Mouse (Mus musculus): Measurements from ENCODE around the gene Cyp2j9.
"Not testable (repeated sequence)": the region's sequence is repeated elsewhere in the genome, so short reads cannot be mapped to it uniquely, and the experiment has no call there.

Cyp2j9 gene

GRCm38 (mm10) chr4:96590911-96591790 is at the start of gene Cyp2j9:
Gene Cyp2j9 (minus strand): TSS chr4:96591578.
- peak; percentile 78 to 83 for DNase-seq

DNA sequence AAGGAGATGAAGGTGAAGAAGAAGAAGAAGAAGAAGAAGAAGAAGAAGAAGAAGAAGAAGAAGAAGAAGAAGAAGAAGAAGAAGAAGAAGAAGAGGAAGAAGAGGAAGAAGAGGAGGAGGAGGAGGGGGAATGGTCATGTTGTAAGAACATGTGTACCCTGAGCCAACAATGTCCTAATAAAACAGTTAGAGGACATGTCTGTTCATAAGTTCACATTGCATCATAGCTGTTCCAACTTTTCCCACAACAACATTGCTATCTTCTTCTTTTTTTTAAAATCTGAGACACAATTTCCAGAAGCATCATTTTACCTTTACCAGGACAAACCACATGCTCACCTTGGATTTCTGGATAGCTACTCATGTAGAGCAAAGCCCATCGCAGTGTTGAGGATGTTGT is 44.1 kb upstream of the Cyp2j9 start:
- no peak for DNase-seq

- DNase-seq = no peak
Observed at GRCm38 (mm10) chr4:96622474-96622873, 31.1 kb upstream of the Cyp2j9 start.

GRCm38 (mm10) chr4:96591791-96592150 is 393 bp upstream of the Cyp2j9 start:
- peak in 1 of 2 experiments; percentile 73 for DNase-seq

GRCm38 (mm10) chr4:96581425-96582088 is 9.8 kb downstream of the Cyp2j9 start:
- DNase-seq = no peak

GRCm38 (mm10) chr4:96580351-96580750 is 11.0 kb downstream of the Cyp2j9 start:
- DNase-seq = not testable (repeated sequence)

DNA sequence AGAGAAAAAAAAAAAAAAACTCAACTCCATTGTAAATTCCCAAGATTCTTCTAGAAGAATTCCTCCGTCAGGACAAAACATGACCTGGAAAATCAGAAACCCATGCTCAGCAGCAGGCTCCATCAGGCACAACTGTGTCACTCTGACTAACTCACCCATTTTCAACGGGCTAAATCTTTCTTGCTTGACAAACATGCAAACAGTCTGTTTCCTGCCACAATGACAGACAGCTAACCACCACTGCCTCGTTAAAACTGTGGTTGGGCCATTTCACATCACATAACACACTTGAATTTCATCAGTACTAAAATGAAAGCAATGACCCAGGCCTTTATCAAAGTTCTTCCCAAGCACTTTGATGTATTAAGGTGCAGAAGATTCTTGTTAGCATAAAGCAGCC is 21.9 kb downstream of the Cyp2j9 start:
- DNase-seq = no peak

DNA sequence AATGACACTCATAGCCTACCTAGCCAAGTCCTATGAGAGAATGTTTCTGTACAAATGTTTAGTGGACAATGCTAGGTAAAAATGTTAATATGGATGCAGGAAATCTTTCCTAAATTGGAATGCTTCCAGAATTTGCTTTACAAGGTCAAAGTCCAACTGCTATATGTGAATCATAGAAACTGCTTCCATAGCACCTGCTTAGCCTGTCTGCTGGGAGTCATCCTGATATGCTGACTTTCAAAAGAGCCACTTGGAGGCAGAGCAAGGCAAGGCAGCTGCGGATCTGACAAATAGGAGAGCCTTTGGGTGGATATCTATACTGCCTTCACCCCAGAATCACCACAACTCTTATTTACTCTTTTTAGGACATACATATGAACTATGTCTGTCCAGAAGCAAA is 23.4 kb downstream of the Cyp2j9 start:
- DNase-seq = no peak

DNA sequence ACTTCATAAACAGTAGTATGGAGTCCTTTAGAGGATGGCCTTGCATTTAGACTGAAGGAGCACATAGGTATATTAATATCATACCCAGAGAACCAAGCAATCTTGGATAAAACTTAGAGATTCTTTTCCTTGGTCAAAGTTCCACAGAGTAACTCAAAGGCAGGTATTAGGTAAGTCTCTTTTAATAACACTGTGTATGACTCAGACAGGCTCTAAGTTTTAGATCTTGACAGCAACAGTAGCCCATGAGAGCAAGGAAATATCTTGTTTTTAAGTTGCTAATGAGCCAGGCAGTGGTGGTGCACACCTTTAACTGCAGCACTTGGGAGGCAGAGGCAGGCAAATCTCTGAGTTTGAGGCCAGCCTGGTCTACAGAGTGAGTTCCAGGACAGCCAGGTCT is 25.6 kb downstream of the Cyp2j9 start:
- DNase-seq = no peak

GRCm38 (mm10) chr4:96560464-96560863 is 30.9 kb downstream of the Cyp2j9 start:
- no peak for DNase-seq

- no peak for DNase-seq
Observed at GRCm38 (mm10) chr4:96559781-96560180, 31.6 kb downstream of the Cyp2j9 start.

GRCm38 (mm10) chr4:96553133-96553819 is 38.1 kb downstream of the Cyp2j9 start, which contains the start of gene Cyp2j6:
Gene Cyp2j6 (minus strand): TSS chr4:96553661.
- peak; percentile 37 to 54 for DNase-seq

DNA sequence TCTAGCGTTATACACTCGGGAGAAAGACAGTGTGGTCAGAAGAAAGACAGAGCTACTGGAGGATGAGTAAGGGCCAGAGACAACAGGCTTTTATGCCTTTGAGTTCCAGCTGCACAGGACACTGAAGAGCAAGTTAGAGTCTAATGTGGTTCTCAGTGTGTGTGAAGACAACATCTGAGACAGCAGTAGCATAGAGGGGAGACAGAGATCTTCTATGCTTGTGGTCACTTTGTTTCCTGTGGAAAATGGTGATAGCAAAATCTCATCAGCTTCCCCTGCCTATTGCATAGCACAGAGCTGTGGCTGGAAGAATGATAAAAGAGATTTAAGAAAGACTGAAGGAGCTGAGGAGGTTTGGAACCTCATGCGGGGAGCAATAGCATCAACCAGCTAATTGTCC is 39.8 kb downstream of the Cyp2j9 start:
- DNase-seq = no peak

DNA sequence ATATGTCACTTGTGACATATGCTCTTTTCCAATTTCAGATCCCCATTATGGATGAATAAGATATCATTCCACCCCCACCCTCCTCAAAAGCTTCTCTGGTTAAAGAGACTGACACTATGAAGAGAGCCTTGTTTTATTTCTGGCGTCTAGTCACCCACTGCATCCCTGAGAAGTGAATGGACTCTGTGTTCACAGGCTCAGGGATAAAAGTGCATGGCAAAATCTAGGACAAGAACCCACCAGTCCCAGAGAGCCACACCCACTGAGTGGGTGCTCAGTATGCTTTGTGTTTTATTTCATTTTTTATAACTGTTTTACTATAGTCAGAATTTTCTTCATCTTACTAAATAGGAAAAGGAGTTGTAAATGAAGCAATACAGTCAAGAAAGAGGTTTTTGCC is 45.4 kb downstream of the Cyp2j9 start:
- DNase-seq = no peak

DNA sequence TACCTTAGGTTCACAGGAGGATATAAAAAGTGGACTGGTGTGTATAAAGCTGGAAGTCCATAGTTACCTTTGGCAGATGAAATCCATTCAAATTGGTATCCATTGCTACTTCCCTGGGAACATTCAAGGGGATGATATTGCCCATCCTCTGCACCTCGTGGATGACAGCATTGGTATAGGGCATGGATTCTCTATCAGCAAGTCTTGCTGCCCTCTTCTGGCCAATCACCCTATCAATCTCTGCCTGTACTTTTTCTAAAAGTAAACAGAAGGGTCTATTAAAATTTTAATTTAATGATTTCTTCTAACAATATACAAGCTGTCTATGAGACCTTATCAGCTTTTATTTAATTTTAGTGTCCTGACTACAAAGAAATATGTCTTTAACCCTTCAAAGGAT is 65.6 kb downstream of the Cyp2j9 start:
- no peak for DNase-seq

DNA sequence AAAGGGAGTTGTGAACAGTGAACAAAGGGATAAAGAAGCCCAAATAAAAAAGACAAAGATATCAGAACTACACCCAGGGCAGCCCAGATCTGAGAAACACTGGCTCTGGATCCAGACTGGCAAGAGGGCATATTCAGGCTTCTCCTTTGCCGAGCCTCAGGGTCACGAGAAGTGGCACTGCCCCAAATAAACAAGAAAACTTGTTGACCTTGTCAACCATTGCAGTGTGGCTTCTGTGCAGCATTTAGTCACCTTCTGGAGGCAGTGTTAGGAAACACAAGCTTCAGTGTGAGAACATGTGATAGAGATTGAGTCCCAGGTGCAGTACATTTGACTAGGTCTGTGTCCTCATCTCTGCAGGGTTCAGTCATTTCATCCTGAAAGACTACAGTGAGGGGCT is 69.1 kb downstream of the Cyp2j9 start:
- no peak for DNase-seq

Data from lung, postnatal 4 days (tissue).